Mouse (Mus musculus) cerebellum, adult 2 months (tissue): ENCODE measurements around the gene Hk1. TPM values are rescaled to one million over a fixed set of nuclear protein-coding genes. Genes with fewer than 3 reads are reported as not detected.

ENCODE experiments used
- DNase-seq, 2 experiments: peaks; one replicate each; pipeline ENCODE4 v3.0.0; 2021
- H3K27ac ChIP-seq: fragments of 200-500 bp; 2 replicates; pipeline ENCODE4 v1.5.1; 2012; ENCODE audit warnings: low read length, control low read depth, inconsistent platforms; ENCODE audit not compliant: insufficient read depth
- H3K27me3 ChIP-seq: fragments of 200-500 bp; 2 replicates; pipeline ENCODE4 v1.6.1; 2012; ENCODE audit warnings: inconsistent platforms, mild to moderate bottlenecking, low read length, moderate library complexity; ENCODE audit not compliant: control insufficient read depth, insufficient read depth
- H3K4me1 ChIP-seq: fragments of 200-500 bp; 2 replicates; pipeline ENCODE4 v1.6.1; 2011; ENCODE audit warnings: low read length; ENCODE audit not compliant: control insufficient read depth, insufficient read depth
- H3K4me3 ChIP-seq: fragments of 200-500 bp; replicated peaks from 2 replicates; pipeline ENCODE3; 2011; ENCODE audit warnings: mild to moderate bottlenecking, low read depth, low read length, control low read depth; ENCODE audit not compliant: insufficient read depth
- CTCF ChIP-seq: fragments of 200-500 bp; IDR thresholded peaks from 2 replicates; pipeline ENCODE4 v1.5.1; 2011; ENCODE audit warnings: low read depth, mild to moderate bottlenecking, control low read depth, low read length, moderate library complexity, borderline replicate concordance; ENCODE audit not compliant: insufficient read depth
- POLR2A ChIP-seq: fragments of 200-500 bp; IDR thresholded peaks from 2 replicates; pipeline ENCODE4 v1.6.1; 2011; ENCODE audit warnings: low read length, control low read depth, borderline replicate concordance; ENCODE audit not compliant: insufficient read depth
- WGBS: fragments of 180-500 bp; shearing (Covaris S2); methylation state at CpG from one replicate; pipeline ENCODE4 v1.1.7; 2018; 5-methylcytosine and 5-hydroxymethylcytosine counted together
- polyA plus RNA-seq: library from polyadenylated mRNA; depleted of rRNA; stranded (reverse); fragments of >200 nt; gene quantifications from 2 replicates; pipeline ENCODE4 v1.2.3, GENCODE M21; 2012

Gene Hk1
- polyA plus RNA-seq, 1 experiment: 206 TPM

DNA sequence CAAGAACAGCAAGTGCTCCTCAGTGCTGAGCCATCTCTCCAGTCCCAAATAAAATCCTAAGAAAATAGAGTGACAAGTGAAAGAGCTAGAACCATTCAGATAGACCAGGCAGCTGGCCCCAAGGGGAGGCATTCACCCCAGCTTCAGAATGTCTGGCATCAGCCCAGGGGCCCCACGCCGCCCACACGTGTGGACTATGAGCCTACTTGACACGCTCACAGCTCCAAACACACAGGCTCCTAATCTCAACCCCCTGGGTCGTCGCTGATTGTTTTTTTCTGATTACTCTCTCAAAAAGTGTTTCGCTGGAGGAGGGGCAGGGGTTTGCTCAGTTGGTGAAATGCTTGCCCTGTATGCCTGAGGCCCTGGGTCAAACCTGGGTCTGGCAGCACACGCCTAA lies 63.2 kb downstream of the Hk1 start:
- Histone ChIP-seq H3K4me3 (no peak overlapping the region), H3K4me1 (peaks cover 67% of the 10 kb centered on the region), H3K27me3 (no peaks in the 10 kb centered on the region), H3K27ac (no peak overlapping the region)
- TF ChIP-seq POLR2A (no peak), CTCF (no peak)
- no peak for DNase-seq
- WGBS: 49% methylated on average over 8 of the region's 8 CpGs

DNA sequence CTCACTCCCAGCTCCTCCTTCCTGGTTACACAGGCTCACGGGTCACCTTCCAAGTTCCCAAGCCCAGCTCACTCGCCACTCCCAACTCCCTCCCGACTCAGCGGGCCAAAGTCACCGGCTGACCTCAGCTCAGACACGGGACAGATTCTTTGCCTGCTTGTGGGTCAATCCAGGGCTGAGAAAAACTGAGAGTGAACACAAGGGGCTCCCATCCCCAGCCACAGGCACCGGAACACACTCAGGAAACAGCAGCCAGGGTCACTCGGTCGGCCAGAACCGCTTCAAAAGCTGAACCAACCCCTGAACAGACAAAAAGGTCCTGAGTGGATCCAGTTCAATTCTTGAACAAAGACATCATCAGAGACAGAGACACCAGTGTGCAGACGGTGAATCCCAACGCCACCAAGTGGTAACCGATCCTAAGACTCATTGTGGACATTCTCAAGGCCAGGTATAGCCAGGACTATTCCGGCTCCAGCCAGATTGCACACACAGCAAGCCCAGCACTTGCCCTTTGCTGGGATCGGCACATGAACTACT lies 65.8 kb downstream of the Hk1 start:
- Histone ChIP-seq H3K27me3 (no peaks in the 10 kb centered on the region), H3K4me1 (peaks cover 65% of the 10 kb centered on the region), H3K4me3 (no peak overlapping the region), H3K27ac (no peak overlapping the region)
- DNase-seq: peak in 1 of 2 experiments; percentile 52
- no peak for TF ChIP-seq POLR2A
- peak; percentile 28; the same call in 1 of the 2 replicates for TF ChIP-seq CTCF
- 44% methylated on average over 15 of the region's 15 CpGs for WGBS

DNA sequence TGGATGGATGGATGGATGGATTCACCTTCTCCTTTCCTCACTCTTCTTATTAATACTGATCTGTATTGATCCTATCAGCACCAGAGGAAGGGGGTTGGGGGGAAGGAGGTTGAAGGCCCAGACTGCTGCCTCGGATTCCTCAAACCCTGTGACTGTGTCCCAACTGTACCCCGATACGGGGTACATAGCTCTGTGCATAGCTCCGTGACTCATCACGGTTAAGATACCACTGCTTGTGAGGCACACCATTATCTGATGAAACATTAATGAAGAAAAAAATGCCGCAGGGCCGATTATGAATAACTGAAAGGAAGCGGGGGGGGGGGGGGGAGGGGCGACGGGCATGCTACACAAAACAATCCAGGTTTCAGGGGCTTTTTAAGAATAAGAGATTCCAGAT lies 66.6 kb downstream of the Hk1 start:
- TF ChIP-seq CTCF (no peak), POLR2A (no peak)
- Histone ChIP-seq H3K4me1 (peaks cover 64% of the 10 kb centered on the region), H3K27me3 (no peaks in the 10 kb centered on the region), H3K27ac (no peak overlapping the region), H3K4me3 (no peak overlapping the region)
- 83% methylated on average over 10 of the region's 10 CpGs for WGBS
- no peak for DNase-seq

DNA sequence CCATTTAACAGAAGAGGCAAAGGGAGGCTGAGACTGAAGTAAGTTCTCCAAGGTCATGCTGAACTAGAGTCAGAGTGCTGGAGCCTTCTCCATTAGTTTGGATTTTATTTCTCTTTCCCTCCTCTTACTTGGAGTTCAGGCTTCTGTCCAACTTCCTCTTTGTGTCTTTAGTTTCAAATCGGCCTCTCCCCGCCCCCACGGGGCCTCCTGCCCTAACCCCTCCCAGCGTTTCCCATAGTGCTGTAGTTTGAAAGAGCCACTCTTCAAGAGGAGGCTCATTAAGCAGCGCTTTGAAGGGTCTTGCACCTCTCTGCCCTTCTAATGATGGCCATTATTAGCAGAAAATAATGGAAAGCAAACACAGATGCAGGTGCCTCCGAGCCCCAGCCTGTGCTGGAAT lies 68.2 kb downstream of the Hk1 start:
- Histone ChIP-seq H3K4me1 (peaks cover 50% of the 10 kb centered on the region), H3K27ac (no peak overlapping the region), H3K4me3 (no peak overlapping the region), H3K27me3 (no peaks in the 10 kb centered on the region)
- 53% methylated on average over 6 of the region's 6 CpGs for WGBS
- DNase-seq: no peak
- TF ChIP-seq CTCF: no peak
- no peak for TF ChIP-seq POLR2A

DNA sequence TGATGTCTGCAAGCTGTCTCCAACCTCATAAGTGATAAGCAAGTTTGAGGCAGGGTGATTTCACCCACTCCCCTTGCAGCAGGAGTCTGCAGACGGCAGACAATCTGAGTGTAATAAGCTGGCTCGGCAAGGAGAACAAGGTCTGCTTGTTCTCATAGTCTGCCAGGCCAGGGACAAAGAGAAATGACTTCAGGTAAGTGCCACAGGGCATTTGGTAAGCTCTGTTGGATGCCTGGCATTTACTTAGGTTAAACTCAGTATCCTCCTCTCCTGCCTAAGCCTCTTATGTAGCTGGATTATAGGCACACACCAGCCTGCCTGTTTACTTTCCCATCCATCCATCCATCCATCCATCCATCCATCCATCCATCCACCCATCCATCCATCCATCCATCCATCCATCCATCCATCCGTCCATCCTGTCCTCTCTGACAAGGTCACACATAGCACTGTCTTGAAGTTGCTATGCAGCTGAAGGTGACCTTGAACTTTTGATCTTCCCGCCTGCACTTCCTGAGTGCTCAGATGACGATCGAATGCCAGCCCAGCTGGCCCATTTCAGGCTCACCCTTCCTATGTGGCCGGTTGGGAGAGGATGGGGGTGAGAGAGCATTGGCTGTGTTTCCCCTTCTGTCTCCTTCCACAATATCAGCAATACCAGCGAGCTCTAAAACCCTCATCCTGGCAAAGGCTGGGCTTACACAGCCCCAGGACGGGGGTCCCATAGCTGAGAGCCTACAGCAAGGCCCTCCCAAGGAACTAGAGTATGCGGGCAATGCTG lies 69.3 kb downstream of the Hk1 start:
- Histone ChIP-seq H3K27me3 (no peaks in the 10 kb centered on the region), H3K27ac (peak overlapping the region; percentile 48), H3K4me3 (no peak overlapping the region), H3K4me1 (peaks cover 47% of the 10 kb centered on the region)
- WGBS: 53% methylated on average over 10 of the region's 10 CpGs
- no peak for TF ChIP-seq POLR2A
- TF ChIP-seq CTCF: no peak
- peak in 1 of 2 experiments; percentile 75 for DNase-seq

DNA sequence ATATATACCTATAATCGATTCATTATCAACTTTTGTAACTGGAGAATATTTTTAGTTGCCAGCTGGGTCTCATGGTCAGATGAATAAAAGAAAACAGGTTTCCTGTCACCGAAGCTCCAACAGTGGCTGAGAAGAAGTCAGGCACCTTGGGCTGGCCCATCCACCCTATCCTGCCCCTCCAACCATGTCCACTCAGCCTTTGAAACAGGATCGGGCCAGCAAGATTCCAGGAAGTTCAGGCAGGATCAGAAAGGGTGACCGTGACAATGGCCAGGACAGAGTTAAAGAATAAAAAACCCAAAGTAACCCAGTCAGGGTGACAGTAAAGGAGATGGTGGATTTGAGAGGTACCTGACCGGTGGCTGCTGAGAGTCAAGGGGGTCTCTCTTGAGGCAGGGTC lies 70.1 kb downstream of the Hk1 start:
- no peaks in the 10 kb centered on the region for H3K27me3 ChIP-seq
- no peak overlapping the region for H3K4me3 ChIP-seq
- TF ChIP-seq POLR2A (no peak), CTCF (no peak)
- DNase-seq: no peak
- 81% methylated on average over 5 of the region's 5 CpGs for WGBS
- H3K4me1 ChIP-seq: peaks cover 51% of the 10 kb centered on the region
- H3K27ac ChIP-seq: peak overlapping the region; percentile 48

DNA sequence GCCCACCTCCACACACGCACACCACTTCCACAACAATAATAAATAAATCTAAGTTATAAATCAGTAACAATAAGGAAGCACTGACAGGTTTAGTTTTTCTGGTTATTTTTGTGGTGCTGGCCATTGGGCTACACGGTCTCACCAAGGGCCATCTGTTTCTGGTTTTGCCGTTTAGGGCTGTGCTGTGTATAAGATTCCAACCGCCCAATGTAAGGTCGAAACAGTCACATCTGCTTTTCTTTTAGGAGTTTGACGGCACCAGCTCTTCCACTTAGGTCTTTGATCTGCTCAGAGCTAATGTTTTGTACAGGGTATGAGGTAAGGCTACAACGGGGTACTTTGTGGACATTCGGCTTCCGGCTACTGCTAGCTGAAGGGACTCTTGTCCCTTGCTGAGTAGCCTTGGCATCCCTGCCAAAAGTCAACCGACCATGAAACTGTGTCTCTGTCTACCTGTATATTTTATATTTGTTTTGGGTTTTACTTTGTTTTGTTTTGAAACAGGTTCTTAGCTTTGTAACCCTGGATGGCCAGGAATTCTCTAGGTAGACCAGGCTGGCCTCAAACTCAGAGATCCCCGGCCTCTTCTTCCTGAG lies 70.7 kb downstream of the Hk1 start:
- 54% methylated on average over 11 of the region's 11 CpGs for WGBS
- Histone ChIP-seq H3K4me3 (no peak overlapping the region), H3K4me1 (peaks cover 52% of the 10 kb centered on the region), H3K27ac (0 out of 2 replicates have a peak overlapping the region, but pooled peaks have one; percentile 23), H3K27me3 (no peaks in the 10 kb centered on the region)
- DNase-seq: no peak
- no peak for TF ChIP-seq POLR2A
- TF ChIP-seq CTCF: no peak
